Mouse (Mus musculus): ENCODE measurements around the gene Sqor.

- TF ChIP-seq CTCF (IDR thresholded peaks at IDR 0.05; ENCODE audit: control insufficient read depth, insufficient read depth, low read length) (no peak), POLR2A (IDR thresholded peaks at IDR 0.05; ENCODE audit: borderline replicate concordance, control insufficient read depth, low read depth, low read length) (no peak)
Observed at GRCm38 (mm10) chr2:122806040-122806439, 41.0 kb downstream of the Sqor start.

Measured in bone marrow, adult 2 months (tissue).